Mouse (Mus musculus) C2C12 (cell line): ENCODE measurements at regions not wholly inside any gene's neighbourhood (a gene's known extent, or its start where the extent isn't known, plus 50 kb on each side); places are given as distances from the start of the nearest gene placed in this dataset.

ENCODE experiments used
- CTCF ChIP-seq: IDR thresholded peaks from one replicate; pipeline ENCODE4 v1.5.1; 2011; ENCODE audit not compliant: control insufficient read depth, insufficient read depth, insufficient read length
- MYOD1 ChIP-seq: IDR thresholded peaks from one replicate; pipeline ENCODE4 v1.6.1; 2011; ENCODE audit warnings: low read depth; ENCODE audit not compliant: control insufficient read depth, insufficient read length
- MYOG ChIP-seq: IDR thresholded peaks from one replicate; pipeline ENCODE4 v1.6.1; 2011; ENCODE audit not compliant: control insufficient read depth, insufficient read length; ENCODE audit errors: extremely low read depth
- USF1 ChIP-seq: IDR thresholded peaks from one replicate; pipeline ENCODE4 v1.6.1; 2011; ENCODE audit warnings: low read depth, mild to moderate bottlenecking, control low read depth, moderate library complexity

DNA sequence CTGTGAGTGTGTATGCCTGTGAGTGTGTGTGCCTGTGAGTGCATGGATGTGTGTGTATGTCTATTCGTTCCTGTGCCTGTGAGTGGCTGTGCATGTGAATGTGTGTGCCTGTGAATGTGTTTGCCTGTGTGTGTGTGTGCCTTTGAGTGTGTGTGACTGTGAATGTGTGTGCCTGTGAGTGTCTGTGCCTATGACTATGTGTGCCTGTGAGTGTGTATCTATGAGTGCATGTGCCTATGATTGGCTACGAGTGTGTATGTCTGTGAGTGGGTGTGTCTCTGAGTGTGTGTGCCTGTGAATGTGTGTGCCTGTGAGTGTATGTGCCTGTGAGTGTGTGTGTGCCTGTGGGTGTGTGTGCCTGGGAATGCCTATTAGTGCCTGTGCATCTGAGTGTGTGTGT, 731.6 kb downstream of the Lrriq3 start:
- TF ChIP-seq CTCF (no peak), USF1 (no peak), MYOG (no peak), MYOD1 (no peak)
